Mouse (Mus musculus) embryonic fibroblast, embryonic 13.5 days (primary cell): ENCODE data around the gene Ldhc.

Experiments used
- CTCF ChIP-seq: IDR thresholded peaks from 2 replicates; pipeline ENCODE4 v1.5.1; 2011; ENCODE audit warnings: mild to moderate bottlenecking, control low read depth, low read length, moderate library complexity, borderline replicate concordance; ENCODE audit not compliant: insufficient read depth
- POLR2A ChIP-seq: IDR thresholded peaks from 2 replicates; pipeline ENCODE4 v1.6.1; 2011; ENCODE audit warnings: low read depth, mild to moderate bottlenecking, control low read depth, low read length, moderate library complexity

GRCm38 (mm10) chr7:46838891-46839302 lies 22.1 kb upstream of the Ldhc start:
- TF ChIP-seq CTCF: no peak
- TF ChIP-seq POLR2A: peak; percentile 28
